Mouse (Mus musculus) forebrain, embryonic 10.5 days (tissue): ENCODE measurements around the gene Gatad2a. TPM values are rescaled to one million over a fixed set of nuclear protein-coding genes. Genes with fewer than 3 reads are reported as not detected.
"Not testable (repeated sequence)": the region's sequence is repeated elsewhere in the genome, so short reads cannot be mapped to it uniquely, and the experiment has no call there.

ENCODE experiments used
- DNase-seq: peaks from one replicate; pipeline ENCODE4 v3.0.0-alpha.2; 2017; ENCODE audit warnings: low spot score; ENCODE audit errors: extremely low spot score
- H3K27ac ChIP-seq: fragments of 300-500 bp; sonication (generic); 2 replicates; pipeline ENCODE4 v1.5.1; 2016; ENCODE audit warnings: mild to moderate bottlenecking
- H3K27me3 ChIP-seq: fragments of 300-500 bp; sonication (generic); 2 replicates; pipeline ENCODE4 v1.6.1; 2016; ENCODE audit warnings: mild to moderate bottlenecking; ENCODE audit not compliant: poor library complexity, severe bottlenecking
- H3K36me3 ChIP-seq: fragments of 300-500 bp; sonication (generic); replicated peaks from 2 replicates; pipeline ENCODE4 v1.6.1; 2016; ENCODE audit warnings: mild to moderate bottlenecking, moderate library complexity
- H3K4me1 ChIP-seq: fragments of 300-500 bp; sonication (generic); 2 replicates; pipeline ENCODE4 v1.6.1; 2016
- H3K4me3 ChIP-seq: fragments of 300-500 bp; sonication (generic); 2 replicates; pipeline ENCODE4 v1.5.1; 2016; ENCODE audit warnings: mild to moderate bottlenecking, moderate library complexity
- H3K9me3 ChIP-seq: fragments of 300-500 bp; sonication (generic); 2 replicates; pipeline ENCODE4 v1.6.1; 2016; ENCODE audit warnings: mild to moderate bottlenecking, moderate library complexity
- WGBS: fragments of 180-500 bp; shearing (Covaris S2); methylation state at CpG from one replicate; pipeline ENCODE4 v1.1.7; 2016; 5-methylcytosine and 5-hydroxymethylcytosine counted together
- polyA plus RNA-seq: library from polyadenylated mRNA; unstranded; fragments of >200 nt; fragmentation: Nextera tagmentation; extraction: Ambion mirVana; gene quantifications from 2 replicates; pipeline ENCODE4 v1.2.1, GENCODE M21; 2016

Gatad2a gene
- polyA plus RNA-seq, 1 experiment from 2014 or later, result 51.7 TPM

DNA sequence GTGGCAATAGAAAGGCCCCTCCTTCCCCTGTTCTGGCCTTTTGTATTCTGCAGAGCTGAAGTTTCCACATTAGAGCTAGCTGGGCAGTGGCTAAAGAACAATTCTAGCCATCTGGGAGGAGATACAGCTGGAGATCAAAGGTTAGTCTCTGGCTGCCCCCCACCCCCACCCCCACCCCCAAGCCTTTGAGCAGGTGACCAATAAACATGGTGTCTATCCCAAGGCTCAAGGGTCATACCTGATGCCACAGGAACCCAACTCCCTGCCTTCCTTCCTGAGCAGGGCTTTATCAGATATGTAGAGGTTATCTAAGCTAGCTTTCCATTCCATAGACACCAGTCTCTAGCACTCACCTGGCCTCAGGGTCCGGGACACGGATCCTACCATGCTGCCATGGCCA lies 45.9 kb downstream of the Gatad2a start:
- no peak overlapping the region for H3K4me3 ChIP-seq
- no peaks in the 10 kb centered on the region for H3K9me3 ChIP-seq
- WGBS, result 96% methylated on average over 2 of the region's 2 CpGs
- DNase-seq, result no peak
- peaks cover 55% of the 10 kb centered on the region for H3K36me3 ChIP-seq
- H3K4me1 ChIP-seq, result peaks cover 7% of the 10 kb centered on the region; the same call in 1 of the 2 replicates
- H3K27ac ChIP-seq, result no peak overlapping the region
- H3K27me3 ChIP-seq, result no peaks in the 10 kb centered on the region

DNA sequence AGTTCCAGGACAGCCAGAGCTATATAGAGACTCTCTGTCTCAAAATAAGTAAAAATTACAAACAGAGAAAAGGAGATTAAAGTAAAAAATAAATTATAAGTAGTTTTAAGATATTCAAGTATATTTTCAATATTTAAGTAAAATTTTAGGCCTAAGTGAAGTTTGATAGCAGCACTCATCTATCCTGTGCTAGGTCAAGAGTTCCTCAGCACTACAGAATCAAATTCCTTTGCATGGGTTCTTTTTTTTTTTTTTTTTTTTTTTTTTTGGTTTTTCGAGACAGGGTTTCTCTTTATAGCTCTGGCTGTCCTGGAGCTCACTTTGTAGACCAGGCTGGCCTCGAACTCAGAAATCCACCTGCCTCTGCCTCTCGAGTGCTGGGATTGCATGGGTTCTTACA lies 53.7 kb downstream of the Gatad2a start:
- H3K27ac ChIP-seq, H3K9me3 ChIP-seq, DNase-seq, H3K27me3 ChIP-seq, H3K4me3 ChIP-seq: not testable (repeated sequence)
- WGBS, result 84% methylated on average over 3 of the region's 3 CpGs
- Histone ChIP-seq H3K36me3 (peaks cover 69% of the 10 kb centered on the region), H3K4me1 (peaks cover 32% of the 10 kb centered on the region)

DNA sequence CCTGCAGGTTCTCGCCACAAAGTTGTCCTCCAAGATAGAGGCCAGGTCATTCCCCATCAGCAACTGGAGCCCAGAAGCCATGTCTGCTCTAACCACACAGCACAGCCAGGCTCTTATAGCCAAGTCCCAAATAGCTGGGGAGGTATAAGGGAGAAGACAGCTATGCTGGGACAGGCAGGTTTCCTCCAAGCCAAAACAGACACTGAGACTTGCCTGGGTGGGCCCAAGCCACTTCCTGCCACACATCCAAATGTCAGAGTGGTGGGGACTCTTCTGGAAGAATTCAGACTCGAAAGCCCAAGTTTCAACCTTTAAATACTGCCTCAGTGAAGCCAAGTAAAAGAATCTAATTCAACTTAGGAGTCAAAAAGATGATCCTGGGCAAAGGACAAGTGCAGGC lies 55.8 kb downstream of the Gatad2a start:
- H3K27me3 ChIP-seq, result no peaks in the 10 kb centered on the region
- no peaks in the 10 kb centered on the region for H3K9me3 ChIP-seq
- peak overlapping the region; percentile 22 for H3K27ac ChIP-seq
- peaks cover 64% of the 10 kb centered on the region for H3K36me3 ChIP-seq
- no peak for DNase-seq
- WGBS, result 90% methylated on average over 2 of the region's 2 CpGs
- H3K4me1 ChIP-seq, result peaks cover 48% of the 10 kb centered on the region
- no peak overlapping the region for H3K4me3 ChIP-seq

DNA sequence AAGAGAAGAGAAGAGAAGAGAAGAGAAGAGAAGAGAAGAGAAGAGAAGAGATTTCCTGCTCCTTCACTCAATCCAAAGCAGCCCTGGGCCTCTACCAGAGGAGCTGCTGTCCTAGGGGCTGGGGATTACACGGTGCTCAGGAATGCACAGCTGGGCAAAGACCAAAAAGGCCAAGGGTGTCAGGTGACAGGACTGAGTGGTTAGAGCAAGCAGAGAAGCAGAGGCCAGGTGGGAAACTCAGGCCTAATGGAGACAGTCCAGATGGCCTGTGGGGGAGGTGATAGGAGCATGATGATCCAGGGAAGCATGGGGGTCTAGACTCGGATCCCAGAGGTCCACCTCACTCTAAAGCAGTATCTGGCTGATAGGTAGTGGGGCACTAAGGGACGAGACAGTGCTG lies 56.6 kb downstream of the Gatad2a start:
- peaks cover 70% of the 10 kb centered on the region for H3K36me3 ChIP-seq
- H3K4me1 ChIP-seq, result peaks cover 48% of the 10 kb centered on the region
- H3K27me3 ChIP-seq, result no peaks in the 10 kb centered on the region
- no peak overlapping the region for H3K4me3 ChIP-seq
- DNase-seq, result peak; percentile 24
- H3K9me3 ChIP-seq, result no peaks in the 10 kb centered on the region
- WGBS, result 49% methylated on average over 3 of the region's 3 CpGs
- peak overlapping the region; percentile 22; the same call in 1 of the 2 replicates for H3K27ac ChIP-seq

DNA sequence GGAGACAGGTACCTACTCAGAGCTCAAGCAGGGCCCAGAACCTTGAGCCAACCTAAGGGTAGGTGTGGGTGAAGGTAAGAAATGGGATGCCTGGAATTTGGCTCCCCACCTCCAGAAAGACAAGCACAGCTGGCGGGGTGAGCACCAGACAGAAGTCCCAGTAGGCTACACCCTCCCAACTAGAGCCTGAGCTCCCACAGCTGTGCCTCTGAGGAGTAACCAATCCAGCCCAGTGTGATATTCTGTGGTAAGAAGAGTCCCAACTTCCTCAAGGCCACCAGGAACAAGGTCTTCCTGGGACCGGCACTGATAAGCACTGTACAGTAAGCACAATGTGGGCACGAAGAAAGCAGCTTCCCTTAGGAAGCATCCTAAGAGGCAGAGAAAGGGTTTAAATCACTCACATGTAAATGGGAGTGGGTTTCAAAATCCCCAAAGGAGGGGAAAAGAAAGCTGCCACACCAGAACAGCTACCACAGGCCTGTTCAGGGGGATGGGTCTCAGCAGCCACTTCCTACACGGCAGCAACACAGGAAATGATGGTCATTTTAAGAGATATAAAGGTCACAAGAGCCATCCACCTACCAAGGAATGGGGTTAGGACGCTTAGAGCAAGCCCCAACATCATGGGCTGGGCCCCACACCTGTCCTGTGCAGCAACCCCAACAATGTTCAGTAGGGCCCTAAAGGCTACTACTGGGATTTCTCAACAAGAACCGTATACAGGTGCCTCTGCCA lies 57.8 kb downstream of the Gatad2a start:
- WGBS, result 87% methylated on average over 6 of the region's 6 CpGs
- Histone ChIP-seq H3K36me3 (peaks cover 75% of the 10 kb centered on the region), H3K27ac (no peak overlapping the region), H3K27me3 (no peaks in the 10 kb centered on the region), H3K4me1 (peaks cover 44% of the 10 kb centered on the region), H3K9me3 (no peaks in the 10 kb centered on the region), H3K4me3 (no peak overlapping the region)
- no peak for DNase-seq

DNA sequence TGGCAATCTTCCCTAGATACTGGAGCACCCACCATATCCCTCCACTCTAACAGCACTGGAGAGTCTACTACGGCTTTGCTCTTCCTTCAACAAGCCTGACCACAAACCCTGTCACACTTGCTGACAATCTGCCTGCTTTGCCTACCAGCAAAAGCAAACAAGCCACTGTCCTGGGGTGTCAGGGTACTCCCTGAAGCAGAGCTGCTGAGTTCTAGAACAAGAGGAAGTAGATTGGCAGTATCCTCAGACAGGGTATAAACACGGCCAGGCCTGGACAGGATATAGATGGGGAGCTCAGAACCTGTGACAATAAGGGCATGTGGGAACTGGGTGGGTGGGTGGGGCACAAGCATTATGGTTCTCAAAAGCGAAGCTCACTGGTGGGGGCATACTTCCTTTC lies 58.7 kb downstream of the Gatad2a start:
- H3K36me3 ChIP-seq, result peaks cover 78% of the 10 kb centered on the region
- H3K9me3 ChIP-seq, result no peaks in the 10 kb centered on the region
- no peak overlapping the region for H3K4me3 ChIP-seq
- no peak for DNase-seq
- H3K27ac ChIP-seq, result 0 out of 2 replicates have a peak overlapping the region, but pooled peaks have one; percentile 77
- WGBS, result 91% methylated on average over 3 of the region's 3 CpGs
- peaks cover 43% of the 10 kb centered on the region for H3K4me1 ChIP-seq
- H3K27me3 ChIP-seq, result no peaks in the 10 kb centered on the region

DNA sequence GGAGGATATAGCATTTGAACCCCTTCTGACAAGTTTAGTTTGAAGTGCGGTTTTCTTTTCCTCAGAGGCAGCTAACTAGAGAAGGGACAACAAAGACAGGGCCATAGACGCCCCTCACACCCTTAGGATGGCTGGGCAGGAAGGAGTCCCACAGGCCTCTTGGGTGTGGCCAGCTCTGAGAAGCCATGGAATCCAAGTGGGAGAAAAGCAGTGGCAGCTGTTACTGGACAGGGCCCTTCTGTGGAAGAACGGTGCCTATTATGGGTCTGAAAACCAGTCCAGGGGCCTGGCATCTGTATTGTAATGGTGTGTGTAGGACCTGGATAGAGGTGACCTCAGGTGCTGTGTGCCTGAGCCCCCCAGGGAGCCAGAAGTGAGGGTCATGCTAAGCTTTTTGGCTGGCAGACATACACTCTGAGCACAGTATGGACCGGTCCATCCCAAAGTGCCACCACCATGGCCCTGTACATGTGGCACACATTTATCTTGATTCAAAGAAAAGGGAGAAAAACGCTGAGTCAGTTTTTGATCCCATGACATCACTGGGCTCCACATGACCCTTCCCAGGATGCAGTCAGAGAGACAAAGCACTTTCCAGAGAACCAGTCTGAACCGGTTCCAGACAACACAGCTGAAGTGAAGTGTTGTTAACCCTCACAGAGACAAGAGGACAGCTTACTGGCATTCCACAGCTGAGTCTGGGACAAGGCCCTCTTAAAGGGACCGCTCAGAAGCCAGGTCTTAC lies 60.0 kb downstream of the Gatad2a start:
- 78% methylated on average over 7 of the region's 7 CpGs for WGBS
- H3K4me3 ChIP-seq, result no peak overlapping the region
- H3K9me3 ChIP-seq, result no peaks in the 10 kb centered on the region
- H3K27ac ChIP-seq, result peak overlapping the region; percentile 77
- peak; percentile 32 for DNase-seq
- peaks cover 43% of the 10 kb centered on the region for H3K4me1 ChIP-seq
- no peaks in the 10 kb centered on the region for H3K27me3 ChIP-seq
- peaks cover 82% of the 10 kb centered on the region for H3K36me3 ChIP-seq

DNA sequence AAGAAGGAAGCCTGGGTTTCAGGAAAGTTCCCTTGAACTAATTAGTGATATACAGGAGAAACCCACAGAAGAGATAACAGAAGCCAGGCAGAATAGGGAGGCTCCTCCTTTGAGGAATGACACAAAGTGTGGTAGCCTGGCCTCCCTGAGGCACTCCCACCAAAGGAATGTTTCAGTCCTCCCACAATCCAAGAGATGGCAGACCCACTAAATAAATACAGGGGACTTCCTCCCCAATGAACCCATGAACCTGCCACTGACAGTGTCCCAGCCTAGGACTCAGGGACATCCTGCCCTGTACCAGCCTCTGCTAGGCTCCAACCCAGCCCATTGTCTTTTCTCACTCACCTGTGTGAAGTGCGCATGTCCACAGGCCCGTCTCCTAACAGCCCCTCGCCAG lies 60.8 kb downstream of the Gatad2a start:
- 0 out of 2 replicates have a peak overlapping the region, but pooled peaks have one; percentile 77 for H3K27ac ChIP-seq
- H3K27me3 ChIP-seq, result no peaks in the 10 kb centered on the region
- WGBS, result 90% methylated on average over 3 of the region's 3 CpGs
- H3K4me3 ChIP-seq, result no peak overlapping the region
- peaks cover 86% of the 10 kb centered on the region for H3K36me3 ChIP-seq
- H3K9me3 ChIP-seq, result no peaks in the 10 kb centered on the region
- H3K4me1 ChIP-seq, result peaks cover 41% of the 10 kb centered on the region
- no peak for DNase-seq

DNA sequence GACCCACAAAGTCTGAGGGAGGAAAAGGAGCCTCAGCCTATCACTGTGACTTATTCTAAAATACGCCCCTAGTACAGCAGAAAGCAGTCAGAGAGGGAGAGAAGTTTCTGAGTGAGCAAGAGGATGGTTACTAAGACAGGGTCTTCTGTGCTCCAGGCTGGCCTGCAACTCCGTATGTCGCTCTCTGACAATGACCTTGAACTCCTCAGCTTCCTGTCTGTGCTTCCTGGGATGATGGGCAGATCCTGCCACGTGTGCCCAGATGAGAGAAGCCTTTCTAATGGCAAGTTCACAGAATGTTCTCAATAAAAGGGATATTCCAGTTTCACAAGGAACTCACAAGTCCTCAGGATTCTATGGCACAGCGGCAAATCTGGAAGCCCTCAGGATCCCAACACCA lies 61.6 kb downstream of the Gatad2a start:
- Histone ChIP-seq H3K9me3 (no peaks in the 10 kb centered on the region), H3K27me3 (no peaks in the 10 kb centered on the region), H3K36me3 (peaks cover 84% of the 10 kb centered on the region), H3K4me1 (peaks cover 33% of the 10 kb centered on the region), H3K4me3 (no peak overlapping the region), H3K27ac (no peak overlapping the region)
- 92% methylated on average over 5 of the region's 5 CpGs for WGBS
- no peak for DNase-seq

DNA sequence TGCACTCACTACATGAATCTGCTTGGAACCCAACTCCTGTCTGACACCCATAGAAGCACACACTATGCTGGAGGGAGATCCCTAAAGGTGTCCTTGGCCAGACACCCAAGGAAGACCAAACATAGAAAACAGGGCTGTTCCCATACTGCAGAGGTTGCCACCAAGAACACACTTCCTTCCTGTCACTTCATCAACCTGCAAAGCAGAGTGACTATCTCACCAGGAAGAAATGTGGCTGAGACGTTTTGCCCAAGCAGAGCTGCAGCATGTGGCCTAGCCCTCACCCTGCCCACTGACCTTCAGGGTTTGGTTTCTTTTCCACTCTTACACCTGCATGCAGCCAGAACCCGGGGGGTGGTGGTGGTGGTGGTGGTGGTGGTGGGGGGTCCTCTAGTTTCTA lies 62.4 kb downstream of the Gatad2a start:
- DNase-seq, result no peak
- 88% methylated on average over 2 of the region's 2 CpGs for WGBS
- H3K27ac ChIP-seq, result no peak overlapping the region
- H3K36me3 ChIP-seq, result peaks cover 85% of the 10 kb centered on the region
- no peaks in the 10 kb centered on the region for H3K9me3 ChIP-seq
- H3K27me3 ChIP-seq, result no peaks in the 10 kb centered on the region
- peaks cover 27% of the 10 kb centered on the region for H3K4me1 ChIP-seq
- no peak overlapping the region for H3K4me3 ChIP-seq

DNA sequence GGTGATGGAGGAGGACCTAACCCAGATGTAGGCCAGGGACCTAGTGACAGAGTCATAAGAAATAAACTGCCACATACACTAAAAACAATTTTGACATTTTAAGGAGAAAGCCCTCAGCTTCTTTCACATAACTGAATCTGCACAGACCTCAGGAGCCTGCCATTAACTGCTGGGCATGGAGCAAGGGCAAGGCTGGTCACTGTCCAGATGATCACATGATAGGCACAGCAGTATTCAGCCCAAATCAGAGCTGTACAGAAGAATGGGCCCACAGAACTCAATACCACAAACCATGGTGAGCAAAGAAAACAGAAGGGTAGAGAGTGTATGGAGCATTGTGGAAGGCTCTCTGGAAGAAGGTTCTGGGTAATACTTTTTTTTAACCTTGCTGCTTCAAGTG lies 69.3 kb downstream of the Gatad2a start:
- DNase-seq, result no peak
- no peaks in the 10 kb centered on the region for H3K27me3 ChIP-seq
- H3K36me3 ChIP-seq, result peaks cover 83% of the 10 kb centered on the region
- no peaks in the 10 kb centered on the region for H3K9me3 ChIP-seq
- no peak overlapping the region for H3K27ac ChIP-seq
- H3K4me3 ChIP-seq, result no peak overlapping the region
- peaks cover 3% of the 10 kb centered on the region for H3K4me1 ChIP-seq

DNA sequence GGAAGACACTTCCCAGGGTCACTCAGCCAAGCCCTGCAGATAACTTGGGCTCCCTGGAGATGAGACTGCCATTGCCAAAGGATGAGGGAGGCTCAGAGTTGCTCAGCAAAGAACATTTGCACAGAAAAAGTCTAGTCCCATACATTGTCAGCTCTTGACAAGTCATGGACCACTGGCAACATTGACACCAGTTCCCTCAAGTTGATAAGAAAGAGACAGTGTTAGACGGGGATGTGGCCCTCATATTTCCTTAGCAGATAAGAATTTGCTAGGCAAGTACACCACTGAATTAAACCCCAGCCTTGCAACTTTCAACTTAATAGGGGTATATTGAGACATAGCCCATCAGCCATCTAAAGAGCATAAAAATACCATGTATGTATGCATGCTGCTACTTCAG lies 72.2 kb downstream of the Gatad2a start:
- Histone ChIP-seq H3K4me1 (peaks cover 26% of the 10 kb centered on the region), H3K9me3 (no peaks in the 10 kb centered on the region), H3K36me3 (peaks cover 76% of the 10 kb centered on the region), H3K27ac (no peak overlapping the region), H3K27me3 (no peaks in the 10 kb centered on the region), H3K4me3 (no peak overlapping the region)
- DNase-seq, result no peak
- 79% methylated on average over 1 of the region's 1 CpGs for WGBS

DNA sequence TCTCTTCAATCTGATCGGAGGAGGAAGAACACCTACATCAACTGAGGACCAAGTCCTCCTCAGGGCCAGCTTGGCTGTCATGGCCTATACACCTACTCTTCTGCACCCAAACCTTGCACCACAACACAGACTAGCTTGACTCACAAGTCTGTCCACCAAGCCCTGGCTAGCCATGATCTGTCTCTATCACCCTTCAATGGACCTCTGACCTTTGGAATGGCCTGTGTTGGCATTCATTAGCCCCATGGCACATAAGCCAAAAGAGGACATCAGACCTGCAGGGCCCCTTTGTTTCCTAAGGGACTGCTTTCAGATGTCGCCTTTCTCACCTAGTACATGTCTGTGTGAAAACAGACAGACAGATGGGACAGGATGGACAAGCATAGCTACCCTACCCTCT lies 75.0 kb downstream of the Gatad2a start:
- DNase-seq, result no peak
- Histone ChIP-seq H3K9me3 (no peaks in the 10 kb centered on the region), H3K4me1 (peaks cover 26% of the 10 kb centered on the region), H3K27ac (peak overlapping the region; percentile 79), H3K27me3 (no peaks in the 10 kb centered on the region), H3K36me3 (peaks cover 75% of the 10 kb centered on the region), H3K4me3 (no peak overlapping the region)
- WGBS, result 75% methylated on average over 2 of the region's 2 CpGs
